Mouse (Mus musculus) heart, adult 8-10 months (tissue): ENCODE data around the gene Podxl2. TPM values are rescaled to one million over a fixed set of nuclear protein-coding genes. Genes with fewer than 3 reads are reported as not detected.

Source experiments
- DNase-seq: peaks from one replicate; pipeline ENCODE4 v3.0.0; 2022; ENCODE audit warnings: low spot score
- total RNA-seq, 4 experiments: library from RNA; stranded (reverse); gene quantifications; 2 replicates each; pipeline ENCODE4 v1.2.4; 2022

Podxl2 gene
- total RNA-seq, 4 experiments from 2014 or later: 13.7 to 14.8 (median 14.2) TPM

DNA sequence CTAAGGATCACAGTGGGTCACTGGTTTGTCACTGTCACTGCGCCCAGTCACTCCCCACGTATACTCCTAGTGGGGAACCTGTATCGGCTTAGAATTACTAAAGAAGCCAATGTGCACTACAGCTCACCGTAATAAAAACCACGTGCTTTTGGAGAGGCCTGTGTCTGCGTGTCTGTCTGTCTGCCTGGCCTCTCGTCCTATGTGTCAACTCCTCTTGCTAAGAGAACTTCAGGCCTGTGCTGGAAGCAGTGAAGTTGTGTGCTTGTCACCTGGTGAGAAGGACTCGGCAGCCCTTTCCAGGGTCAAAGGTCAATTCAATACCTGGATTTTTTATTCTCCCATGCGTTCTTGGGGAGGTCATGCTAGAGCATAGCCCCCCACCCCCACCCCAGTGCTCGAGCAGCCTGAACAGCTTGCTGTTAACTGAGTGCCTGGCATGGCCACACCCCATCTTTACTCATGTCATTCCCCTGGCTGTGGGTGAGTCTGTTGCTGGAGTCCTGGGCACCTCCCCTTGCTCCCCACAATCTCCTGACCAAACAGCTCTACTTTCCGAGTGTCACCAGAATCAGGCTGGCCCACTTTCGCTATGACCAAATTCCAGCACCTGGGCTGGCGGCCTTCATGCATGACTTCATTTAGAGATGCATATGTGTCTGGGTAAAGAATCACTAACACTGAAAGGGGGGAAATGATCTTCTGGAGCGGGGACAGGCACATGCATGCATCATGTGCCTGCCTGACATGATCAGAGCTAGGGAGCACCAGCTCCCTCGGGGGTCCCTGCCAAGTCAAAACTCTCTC, 46.4 kb downstream of the Podxl2 start:
- no peak for DNase-seq

- no peak for DNase-seq
Observed at GRCm38 (mm10) chr6:88827395-88828205, 47.2 kb downstream of the Podxl2 start.

DNA sequence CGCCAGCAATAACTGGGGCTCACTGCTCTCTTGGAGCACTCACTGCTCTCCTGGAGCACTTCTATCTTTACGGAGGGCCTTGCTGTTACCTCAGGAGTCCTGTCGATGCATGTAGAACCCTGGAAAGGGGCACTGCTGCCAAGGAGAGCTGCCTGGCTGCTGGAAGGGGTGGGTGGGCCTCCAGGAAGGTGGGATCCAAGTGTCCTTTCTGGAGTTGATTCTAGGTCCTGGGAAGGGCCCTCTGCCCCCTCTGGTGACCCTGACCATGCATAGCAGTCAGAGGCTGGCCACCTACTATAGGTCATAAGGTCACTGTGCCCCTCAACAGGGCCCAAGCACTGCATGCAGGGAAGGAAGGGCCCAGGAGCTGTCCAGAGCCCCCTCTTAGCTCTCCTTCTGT, 47.9 kb downstream of the Podxl2 start:
- no peak for DNase-seq

DNA sequence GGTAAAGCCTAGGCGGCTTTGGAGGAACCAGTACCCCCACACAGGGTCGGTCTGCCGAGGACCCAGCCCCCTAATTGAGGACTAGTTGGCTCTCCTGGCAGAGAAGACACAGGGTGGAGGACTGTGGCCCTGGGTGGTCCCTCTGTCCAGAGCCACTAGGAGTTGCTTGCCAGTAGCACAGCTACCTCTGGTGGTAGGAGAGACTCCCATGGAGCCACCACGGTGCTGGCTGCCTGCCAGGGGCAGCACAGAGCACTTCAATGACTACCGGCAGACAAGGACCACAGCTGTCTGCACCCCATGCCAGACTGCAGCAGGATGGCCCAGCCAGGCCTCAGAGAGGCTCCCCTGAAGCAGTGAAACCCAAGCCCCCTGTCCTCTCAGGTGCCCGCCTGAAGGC, 48.3 kb downstream of the Podxl2 start:
- peak; percentile 41 for DNase-seq

- DNase-seq: no peak
Observed at GRCm38 (mm10) chr6:88826088-88826487, 48.8 kb downstream of the Podxl2 start.

GRCm38 (mm10) chr6:88824183-88824582, 50.7 kb downstream of the Podxl2 start:
- DNase-seq: no peak

DNA sequence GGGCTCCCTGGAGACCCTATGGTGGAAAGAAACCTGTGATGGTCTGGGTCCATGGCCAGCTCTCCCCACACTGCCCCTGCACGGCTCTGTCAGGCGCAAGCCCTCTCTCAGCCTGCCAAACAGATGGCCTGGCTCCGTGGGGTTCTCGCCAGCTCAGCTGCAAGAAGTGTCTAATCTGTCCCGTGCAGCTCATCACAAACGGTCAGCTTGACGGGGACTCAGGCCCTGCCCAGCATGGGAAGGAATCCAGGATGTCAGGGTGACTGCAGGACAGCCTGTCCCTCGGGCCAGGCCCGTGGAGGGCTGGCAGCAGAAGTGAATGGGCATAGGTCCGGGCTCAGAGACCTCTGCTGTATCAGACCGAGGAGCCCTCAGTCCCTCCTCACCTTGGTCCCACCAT, 52.9 kb downstream of the Podxl2 start:
- peak; percentile 77 for DNase-seq

DNA sequence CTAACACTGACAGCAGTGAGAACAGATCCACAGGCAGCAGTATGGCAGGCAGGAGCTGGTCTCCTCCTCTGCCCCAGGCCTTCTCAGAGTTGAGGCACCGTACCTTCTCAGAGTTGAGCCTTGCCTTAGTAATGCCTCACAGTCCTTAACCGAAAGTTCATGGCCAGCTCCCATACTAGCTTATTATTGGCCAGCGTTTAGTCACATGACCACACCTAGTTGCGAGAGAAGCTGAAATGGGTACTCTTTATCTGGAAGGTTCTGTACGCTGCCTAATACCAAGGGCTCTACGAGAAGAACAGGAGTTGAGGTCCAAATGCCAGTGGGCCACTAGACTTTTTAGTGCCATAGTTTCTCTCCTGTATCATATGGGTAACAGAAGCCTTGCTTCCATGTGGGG, 53.5 kb downstream of the Podxl2 start:
- no peak for DNase-seq

GRCm38 (mm10) chr6:88820853-88821252, 54.0 kb downstream of the Podxl2 start:
- peak; percentile 46 for DNase-seq

DNA sequence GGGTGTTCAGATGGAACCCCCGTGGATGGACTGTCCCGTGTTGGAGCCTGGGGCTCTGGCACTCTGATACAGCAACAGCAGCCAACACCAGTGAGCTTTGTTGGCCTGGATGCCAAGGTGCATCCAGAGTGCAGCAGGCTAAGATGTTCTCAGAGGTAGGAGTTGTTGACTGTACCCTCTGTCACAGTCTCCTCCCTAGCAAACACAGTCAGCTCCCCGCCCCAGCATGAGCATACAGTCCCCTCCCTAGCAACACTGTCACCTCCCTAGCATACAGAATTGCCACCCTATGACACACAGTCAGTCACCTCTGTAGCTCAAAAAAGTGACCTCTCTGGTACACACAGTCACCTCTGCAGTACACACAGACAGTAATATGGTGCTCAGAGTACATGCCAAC, 57.9 kb downstream of the Podxl2 start:
- DNase-seq: no peak

- DNase-seq: no peak
Observed at GRCm38 (mm10) chr6:88815489-88815888, 59.4 kb downstream of the Podxl2 start.

DNA sequence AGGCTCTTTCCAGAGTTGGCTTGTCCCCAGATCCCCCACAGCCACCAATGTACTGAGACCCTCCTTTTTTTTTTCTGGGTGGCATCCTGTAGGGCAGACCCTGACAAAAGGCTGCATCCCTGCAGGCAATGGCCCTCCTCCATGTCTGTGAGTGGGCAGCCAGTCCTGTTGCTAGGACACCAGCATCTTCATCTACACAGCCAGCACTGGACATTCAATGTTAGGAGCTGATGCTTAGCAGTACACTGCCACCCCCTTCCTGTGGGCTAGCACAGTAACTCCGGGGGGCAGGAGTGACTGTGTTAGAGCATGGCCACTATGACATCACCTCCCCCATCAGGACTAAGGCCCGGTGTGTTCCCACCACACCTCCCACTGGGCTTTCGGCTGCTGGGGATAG, 59.8 kb downstream of the Podxl2 start:
- DNase-seq: no peak

DNA sequence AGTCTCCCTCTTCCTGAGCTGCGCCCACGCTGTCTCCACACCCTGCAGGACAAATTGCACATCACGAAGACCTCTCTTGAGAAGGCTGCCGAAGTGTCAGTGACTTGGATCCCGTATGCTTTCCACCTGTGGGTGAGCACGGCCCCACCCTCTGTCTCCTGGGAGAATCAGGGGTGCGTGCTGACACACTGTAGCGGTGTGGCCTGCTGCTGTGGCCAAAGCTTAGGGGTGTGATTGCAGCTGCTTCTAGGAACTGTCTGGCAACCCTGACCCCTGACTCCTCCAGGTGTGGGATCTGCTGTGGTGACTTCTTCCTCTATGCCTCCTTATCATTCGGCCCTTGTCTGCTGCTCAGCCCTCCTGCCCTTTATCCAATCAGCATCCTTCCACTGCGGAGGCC, 61.0 kb downstream of the Podxl2 start:
- no peak for DNase-seq

- peak; percentile 64 for DNase-seq
Observed at GRCm38 (mm10) chr6:88812886-88813285, 62.0 kb downstream of the Podxl2 start.

GRCm38 (mm10) chr6:88811880-88812400, 62.9 kb downstream of the Podxl2 start:
- peak; percentile 42 for DNase-seq

DNA sequence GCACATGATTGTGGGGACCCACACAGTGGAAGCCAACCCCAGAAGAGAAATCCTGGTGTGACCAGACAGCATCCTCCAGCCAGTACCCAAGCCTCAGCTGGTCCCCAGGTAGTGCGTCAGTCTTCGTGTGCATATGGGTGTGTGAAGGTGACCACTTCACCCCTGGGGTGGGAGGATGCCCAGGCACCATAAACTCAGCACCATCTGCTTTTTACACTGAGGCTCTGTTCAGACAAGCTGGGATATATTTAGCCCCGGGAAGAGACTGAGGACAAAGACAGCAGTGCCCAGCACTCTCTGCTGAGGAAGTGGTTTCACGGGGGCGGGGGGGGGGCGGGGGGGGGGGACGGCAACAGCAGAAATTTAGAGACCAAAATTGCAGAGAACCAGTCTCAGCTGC, 63.4 kb downstream of the Podxl2 start:
- no peak for DNase-seq

DNA sequence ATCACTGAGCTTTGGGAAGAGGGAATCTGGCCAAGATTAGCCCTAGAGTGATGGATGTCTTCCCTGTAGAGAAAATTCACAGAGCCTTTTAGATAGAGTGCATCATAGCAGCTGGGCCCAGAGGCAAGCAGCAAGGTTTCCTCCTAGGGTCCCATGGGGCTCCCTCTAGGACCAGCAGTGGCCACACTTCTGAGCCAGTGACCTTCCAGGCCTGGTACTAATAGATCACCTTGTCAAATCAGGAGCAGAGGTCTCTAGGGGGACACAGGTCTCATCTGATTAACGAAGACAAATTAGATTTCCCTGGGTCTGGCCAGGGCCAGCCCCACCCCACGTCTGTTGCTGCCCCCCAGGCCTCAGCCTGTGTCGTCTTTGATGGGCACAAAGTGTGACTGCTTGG, 64.6 kb downstream of the Podxl2 start:
- no peak for DNase-seq

GRCm38 (mm10) chr6:88809091-88810037, 65.5 kb downstream of the Podxl2 start:
- DNase-seq: peak; percentile 52

GRCm38 (mm10) chr6:88804966-88805577, 69.8 kb downstream of the Podxl2 start:
- DNase-seq: no peak

GRCm38 (mm10) chr6:88803957-88804695, 70.7 kb downstream of the Podxl2 start:
- no peak for DNase-seq
